Mouse (Mus musculus) cerebellum, postnatal 4 days (tissue): ENCODE measurements around the gene Mst1r.

Experiments used
- DNase-seq, 2 experiments: peaks; one replicate each; pipeline ENCODE4 v3.0.0; 2022; ENCODE audit warnings: low spot score in 2 of 2, mixed read lengths in 1 of 2

Gene Mst1r

GRCm38 (mm10) chr9:107906252-107906966 is at the start of gene Mst1r:
Gene Mst1r, plus strand, starts transcription at chr9:107906873.
- DNase-seq, result no peak

DNA sequence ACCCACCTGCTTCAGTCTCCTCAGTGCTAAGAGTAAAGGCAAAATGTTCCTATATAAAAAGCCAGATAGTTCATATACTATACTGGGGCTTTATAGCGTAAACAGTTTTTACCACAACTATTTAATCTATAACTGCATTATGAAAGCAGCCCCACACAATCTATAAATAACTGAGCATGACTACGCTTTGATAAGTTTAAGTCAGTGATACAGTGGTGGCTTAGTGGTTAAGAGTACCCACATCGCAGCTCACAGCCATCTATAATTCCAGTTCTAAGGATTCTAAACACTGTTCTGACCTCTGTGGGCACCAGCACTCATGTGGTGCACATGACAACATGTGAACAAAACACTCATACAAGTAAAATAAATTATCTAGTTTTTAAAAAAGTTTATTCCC is 48.3 kb upstream of the Mst1r start:
- no peak for DNase-seq

DNA sequence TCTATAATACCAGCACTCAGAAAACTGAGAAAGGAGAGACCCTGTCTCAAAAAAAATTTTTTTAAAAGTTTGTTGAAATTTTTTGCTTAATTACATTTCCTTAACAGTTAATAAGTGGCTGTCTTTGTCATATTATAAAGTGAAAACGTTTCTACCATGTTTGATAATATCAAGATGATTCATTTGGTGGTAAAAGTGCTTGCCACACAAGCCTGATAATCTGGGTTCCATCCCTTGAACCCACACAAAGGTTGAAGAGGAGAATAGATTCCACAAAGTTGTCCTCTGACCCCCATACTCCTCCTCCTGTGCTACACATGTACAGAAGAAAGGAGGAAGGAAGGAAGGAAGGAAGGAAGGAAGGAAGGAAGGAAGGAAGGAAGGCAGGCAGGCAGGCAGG is 42.2 kb upstream of the Mst1r start:
- no peak for DNase-seq

GRCm38 (mm10) chr9:107866081-107866480 is 40.6 kb upstream of the Mst1r start:
- DNase-seq, result no peak

DNA sequence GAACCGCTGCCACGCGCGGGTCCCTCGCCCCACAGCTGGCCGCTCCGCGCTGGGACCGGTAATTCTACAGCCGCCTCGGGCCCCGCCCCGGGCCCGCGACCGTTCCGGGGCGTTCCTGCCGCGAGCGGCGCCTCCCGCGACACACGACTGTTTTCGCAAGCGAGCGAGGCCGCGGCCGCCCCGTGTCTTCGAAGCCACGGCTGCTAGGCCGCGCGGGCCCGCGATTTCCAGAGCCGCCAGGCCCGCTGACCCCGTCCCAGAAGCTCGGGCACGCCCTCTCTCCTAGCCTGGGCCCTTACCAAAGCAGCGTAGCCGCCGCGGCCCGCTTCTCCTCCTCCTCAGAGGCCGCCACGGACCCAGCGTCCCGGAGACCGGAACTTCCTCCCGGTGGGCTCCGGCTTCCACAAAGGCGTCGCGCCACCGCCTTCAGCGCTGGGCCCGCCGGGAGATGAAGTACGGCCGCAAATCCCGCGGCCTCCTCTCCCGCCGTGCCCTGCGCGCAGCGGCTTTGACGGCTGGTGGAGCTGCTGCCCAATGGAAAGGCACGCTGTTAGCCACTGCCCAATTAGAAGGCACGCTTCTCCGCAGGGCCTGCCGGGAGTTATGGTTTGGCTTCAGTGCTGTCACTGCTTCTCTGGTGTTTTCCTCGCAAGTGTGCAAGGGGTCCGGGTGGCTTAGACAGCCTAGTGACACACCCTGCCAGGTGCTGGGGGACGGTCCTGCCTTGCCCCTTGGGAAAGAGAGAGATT is 34.1 kb upstream of the Mst1r start:
- DNase-seq, result peak; percentile 67 to 92

DNA sequence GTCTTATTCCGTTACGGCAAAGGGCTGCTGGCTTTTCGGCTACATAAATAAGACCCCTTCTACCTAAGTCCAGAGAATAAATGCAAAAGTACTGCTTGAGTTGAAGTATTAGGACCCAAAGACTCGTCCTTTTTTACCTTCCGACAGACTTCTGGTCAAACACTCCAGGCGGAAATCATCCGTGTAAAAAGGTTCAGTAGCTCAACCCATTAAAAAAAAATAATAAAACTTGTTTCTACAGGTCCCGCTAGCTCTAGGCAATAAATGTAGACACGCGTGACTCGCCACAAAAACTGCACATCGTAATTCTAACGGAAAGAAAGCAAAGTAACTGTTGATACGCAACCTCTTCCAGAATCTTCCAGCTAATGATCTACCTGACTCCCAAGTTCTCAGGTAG is 33.5 kb upstream of the Mst1r start, which contains the start of gene Rbm6:
Gene Rbm6, minus strand, starts transcription at position 101 of the 400 bp plus-strand sequence.
- no peak for DNase-seq

- no peak for DNase-seq
These were observed 26.3 kb upstream of the Mst1r start for GRCm38 (mm10) chr9:107880411-107880810.

DNA sequence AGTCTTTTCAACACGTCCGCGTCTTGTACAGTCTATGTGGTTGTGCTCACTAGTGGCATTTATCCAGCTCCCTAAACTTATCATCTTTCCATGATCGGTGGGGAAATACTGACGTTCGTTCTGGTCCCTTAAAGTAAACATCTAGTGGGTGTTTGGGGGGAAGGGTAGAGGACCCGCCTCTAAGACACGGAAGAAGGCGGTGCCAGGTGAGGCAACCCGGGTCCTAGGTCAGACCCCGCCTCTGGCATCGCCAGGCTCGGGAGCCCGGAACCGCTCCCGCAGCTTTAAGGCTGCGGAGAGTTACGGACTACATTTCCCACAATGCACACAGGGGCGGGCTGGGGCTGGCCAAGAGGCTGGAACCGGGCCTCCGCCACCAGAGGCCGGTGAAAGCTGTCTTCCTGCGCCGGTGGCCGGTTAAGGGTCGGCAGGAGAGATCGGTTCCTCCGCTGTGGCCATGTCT is 18.8 kb upstream of the Mst1r start, which contains the start of gene Mon1a:
Gene Mon1a, plus strand, starts transcription at position 348 of the 463 bp plus-strand sequence.
- peak; percentile 45 to 72 for DNase-seq

DNA sequence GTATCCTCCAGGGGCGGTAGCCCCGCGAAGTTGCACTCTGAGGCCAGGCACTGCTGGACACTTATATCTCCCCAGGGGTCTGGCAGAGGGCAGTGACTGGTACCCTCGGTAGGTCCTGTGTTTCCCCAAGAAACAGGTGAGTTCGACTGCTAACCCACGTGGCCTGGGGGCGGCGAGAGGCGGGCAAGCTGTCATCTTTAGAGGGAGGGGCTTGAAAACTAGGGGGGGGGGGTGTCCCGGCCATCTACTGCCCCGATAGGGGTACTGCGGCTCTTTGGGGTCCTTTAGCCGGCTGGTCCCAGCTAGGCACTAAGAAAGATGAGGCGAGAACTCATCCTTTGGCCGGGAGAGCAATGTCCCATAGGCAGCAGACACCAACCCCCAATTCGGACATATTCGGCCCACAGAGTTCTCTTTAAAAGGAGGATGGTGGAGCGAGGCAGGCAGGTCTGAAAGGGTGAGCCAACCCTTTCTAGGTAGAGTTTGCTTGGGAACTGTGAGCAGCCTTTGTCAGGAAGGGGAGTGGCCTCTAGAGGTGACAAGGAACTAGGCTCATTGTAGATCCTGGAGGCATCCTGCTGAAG is 18.3 kb upstream of the Mst1r start:
- DNase-seq, result no peak

DNA sequence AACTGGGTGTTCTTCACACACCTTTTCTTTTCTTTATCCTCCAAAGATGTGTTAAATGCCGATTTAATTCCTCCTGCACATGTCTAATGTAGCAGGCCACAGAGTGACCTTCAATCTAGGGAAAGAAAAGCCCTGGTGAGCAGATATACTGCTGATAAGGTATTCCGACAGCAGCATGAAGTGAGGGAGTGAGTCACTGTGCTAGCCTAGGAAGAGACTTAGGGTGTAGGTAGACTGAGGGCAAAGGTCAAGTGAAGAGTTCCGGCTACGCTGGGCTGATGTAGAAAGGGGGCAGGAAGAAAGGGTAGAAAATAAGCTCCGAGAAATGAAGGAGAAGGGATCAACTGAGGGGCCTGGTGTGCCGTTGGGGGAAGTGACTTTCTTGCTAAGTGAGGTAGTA is 16.4 kb upstream of the Mst1r start:
- no peak for DNase-seq

- no peak for DNase-seq
These were observed 15.7 kb upstream of the Mst1r start for GRCm38 (mm10) chr9:107891023-107891422.

DNA sequence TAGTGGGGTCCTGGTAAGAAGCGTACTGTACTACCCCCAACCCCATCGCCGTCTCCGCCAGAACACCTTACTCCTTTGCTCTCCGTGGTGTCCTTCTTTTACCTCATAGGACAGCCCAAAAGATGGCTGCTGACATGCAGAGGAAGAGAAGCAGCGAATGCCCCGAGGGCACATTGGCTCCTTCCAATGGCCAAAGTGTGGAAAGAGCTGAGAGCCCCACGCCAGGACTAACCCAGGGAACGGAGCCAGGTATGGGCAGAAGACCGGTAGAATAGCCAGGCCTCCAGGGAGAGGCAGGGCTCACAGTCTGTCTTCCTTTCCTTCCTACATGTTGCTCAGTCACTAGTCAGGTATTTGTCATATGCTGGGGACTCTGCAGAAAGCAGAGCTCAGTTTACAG is 8.1 kb upstream of the Mst1r start:
- no peak for DNase-seq

DNA sequence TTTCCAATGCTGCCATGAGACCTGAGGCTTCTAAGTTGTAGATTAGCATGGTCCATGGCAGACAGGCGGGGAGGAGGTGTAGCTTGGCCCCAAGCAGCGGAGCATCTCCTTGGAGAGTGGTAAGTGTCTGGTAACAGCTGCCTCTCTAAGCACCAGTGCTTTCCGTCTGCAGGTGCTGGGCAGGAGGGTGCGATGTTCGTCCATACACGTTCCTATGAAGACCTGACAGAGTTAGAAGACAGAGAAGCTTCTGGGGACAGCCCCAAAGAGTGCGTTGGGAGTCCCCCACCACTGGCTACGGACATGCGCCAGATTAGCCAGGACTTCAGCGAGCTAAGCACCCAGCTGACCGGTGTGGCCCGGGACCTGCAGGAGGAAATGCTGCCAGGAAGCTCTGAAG is 6.8 kb upstream of the Mst1r start:
- no peak for DNase-seq

GRCm38 (mm10) chr9:107900840-107901626 is 5.6 kb upstream of the Mst1r start:
- DNase-seq, result peak; percentile 72 to 89

GRCm38 (mm10) chr9:107901627-107901914 is 5.1 kb upstream of the Mst1r start:
- no peak for DNase-seq

DNA sequence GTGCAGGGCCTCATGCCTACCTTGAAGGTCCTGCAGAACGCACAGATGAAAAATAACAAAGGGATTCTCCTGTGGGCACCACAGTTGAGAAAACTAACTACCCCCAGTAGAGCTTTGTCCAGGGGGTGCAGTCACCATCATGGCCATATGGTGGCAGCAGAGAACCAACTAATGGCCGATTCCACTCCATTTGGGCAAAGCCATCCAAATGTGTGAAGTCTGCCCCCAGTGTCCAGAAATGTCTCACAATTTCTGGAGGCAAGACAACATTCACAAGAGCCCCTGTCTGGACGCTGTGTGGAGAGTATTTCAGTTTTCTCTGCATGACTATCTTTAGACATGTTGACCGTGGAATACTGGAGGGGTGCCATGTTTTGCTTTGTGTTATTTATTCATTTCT is 1.9 kb upstream of the Mst1r start:
- DNase-seq, result peak; percentile 92 to 94

DNA sequence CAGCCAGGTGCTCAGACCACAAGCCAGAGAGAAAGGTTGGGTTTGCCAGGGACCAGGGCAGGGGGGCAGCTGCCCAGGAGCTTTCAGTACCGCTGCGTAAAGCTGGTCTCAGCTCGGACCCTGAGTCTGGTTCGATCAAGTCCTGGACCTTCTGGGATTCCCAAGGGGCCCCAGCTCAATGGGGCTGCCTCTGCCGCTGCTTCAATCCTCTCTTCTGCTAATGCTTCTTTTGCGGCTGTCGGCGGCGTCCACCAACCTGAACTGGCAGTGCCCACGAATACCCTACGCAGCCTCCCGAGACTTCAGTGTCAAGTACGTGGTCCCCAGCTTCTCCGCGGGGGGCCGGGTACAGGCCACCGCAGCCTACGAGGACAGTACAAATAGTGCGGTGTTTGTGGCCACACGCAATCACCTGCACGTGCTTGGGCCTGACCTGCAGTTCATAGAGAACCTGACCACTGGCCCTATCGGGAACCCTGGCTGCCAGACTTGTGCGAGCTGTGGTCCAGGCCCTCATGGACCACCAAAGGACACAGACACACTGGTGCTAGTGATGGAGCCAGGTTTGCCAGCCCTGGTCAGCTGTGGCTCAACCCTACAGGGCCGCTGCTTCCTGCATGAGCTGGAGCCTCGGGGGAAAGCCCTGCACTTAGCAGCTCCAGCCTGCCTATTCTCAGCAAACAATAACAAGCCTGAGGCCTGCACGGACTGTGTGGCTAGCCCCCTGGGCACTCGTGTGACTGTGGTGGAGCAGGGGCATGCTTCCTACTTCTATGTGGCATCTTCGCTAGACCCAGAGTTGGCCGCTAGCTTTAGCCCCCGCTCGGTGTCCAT is 511 bp downstream of the Mst1r start:
- DNase-seq, result no peak

DNA sequence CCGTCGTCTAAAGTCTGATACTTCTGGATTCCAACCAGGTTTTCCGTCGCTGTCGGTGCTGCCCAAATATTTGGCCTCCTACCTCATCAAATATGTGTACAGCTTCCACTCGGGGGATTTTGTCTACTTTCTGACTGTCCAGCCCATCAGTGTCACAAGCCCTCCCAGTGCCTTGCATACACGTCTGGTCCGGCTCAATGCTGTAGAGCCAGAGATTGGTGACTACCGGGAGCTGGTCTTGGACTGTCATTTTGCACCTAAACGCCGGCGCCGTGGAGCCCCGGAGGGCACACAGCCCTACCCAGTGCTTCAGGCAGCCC is 1.1 kb downstream of the Mst1r start:
- no peak for DNase-seq

GRCm38 (mm10) chr9:107908410-107909158 is 1.9 kb downstream of the Mst1r start:
- no peak for DNase-seq

DNA sequence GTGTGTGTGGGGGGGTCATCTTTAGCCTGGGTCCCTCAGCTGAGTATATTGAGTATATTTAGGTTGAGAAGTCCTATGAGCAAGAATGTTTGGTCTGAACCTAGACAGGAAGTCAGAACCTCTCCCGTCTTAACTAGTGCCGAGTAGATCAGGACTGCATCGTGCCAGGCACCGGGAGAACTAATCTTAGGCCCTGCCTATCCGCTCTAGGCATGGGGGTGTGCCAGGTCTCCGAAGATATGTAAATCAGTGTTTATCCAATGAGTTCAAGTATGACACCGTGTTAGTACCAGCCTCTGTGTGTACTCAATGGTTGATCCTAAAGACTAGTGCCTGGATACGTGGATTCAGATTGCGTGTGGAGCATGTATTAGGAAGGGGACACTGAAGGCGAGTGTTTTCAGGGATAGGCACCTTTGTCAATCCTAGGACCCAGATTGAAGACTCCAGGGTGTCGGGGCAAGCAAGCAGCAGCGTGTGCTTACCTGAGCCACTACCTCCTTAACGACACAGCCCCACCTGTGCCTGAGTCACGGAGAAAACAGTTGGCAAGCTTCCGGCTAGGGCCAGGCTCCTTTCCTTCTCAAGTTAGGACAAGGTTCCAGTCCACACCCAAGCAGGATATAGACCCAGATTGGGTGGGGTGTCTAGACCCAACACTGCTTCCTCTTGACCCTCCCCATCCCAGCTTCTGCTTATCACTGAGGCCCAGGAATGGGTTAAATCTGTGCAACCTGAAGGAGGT is 3.5 kb downstream of the Mst1r start:
- DNase-seq, result no peak
